Mouse (Mus musculus) cerebellum, adult (tissue): ENCODE measurements around the gene Clcnkb.

Experiments
- ATAC-seq: cut with Nextera tagmentation; 2 replicates; pipeline ENCODE4 v1.9.2; 2017; ENCODE audit warnings: mild to moderate bottlenecking, moderate library complexity, mixed read lengths; ENCODE audit not compliant: insufficient number of reproducible peaks, low FRiP score, low TSS enrichment

Clcnkb gene

GRCm38 (mm10) chr4:141408577-141408976 is 7.2 kb downstream of the Clcnkb start:
- ATAC-seq, result no peak

- no peak for ATAC-seq
These were observed 9.1 kb downstream of the Clcnkb start for GRCm38 (mm10) chr4:141406516-141407299.

GRCm38 (mm10) chr4:141405314-141405622 is 10.5 kb downstream of the Clcnkb start:
- ATAC-seq, result no peak

- ATAC-seq, result 0 out of 2 replicates have a peak, but pooled peaks have one; percentile 49
These were observed 11.1 kb downstream of the Clcnkb start for GRCm38 (mm10) chr4:141404518-141405313.

- ATAC-seq, result no peak
These were observed 15.6 kb downstream of the Clcnkb start for GRCm38 (mm10) chr4:141400171-141400570.

- no peak for ATAC-seq
These were observed 17.3 kb downstream of the Clcnkb start, which contains the start of gene Clcnka for GRCm38 (mm10) chr4:141398545-141398944. Gene Clcnka, minus strand, starts transcription at chr4:141398724.

GRCm38 (mm10) chr4:141397861-141398260 is 18.0 kb downstream of the Clcnkb start:
- no peak for ATAC-seq

GRCm38 (mm10) chr4:141394751-141395150 is 21.1 kb downstream of the Clcnkb start:
- ATAC-seq, result no peak

- ATAC-seq, result no peak
These were observed 24.5 kb downstream of the Clcnkb start for GRCm38 (mm10) chr4:141391293-141391692.

- no peak for ATAC-seq
These were observed 26.3 kb downstream of the Clcnkb start for GRCm38 (mm10) chr4:141389366-141390150.

GRCm38 (mm10) chr4:141387933-141388332 is 27.9 kb downstream of the Clcnkb start:
- ATAC-seq, result no peak

- ATAC-seq, result no peak
These were observed 28.6 kb downstream of the Clcnkb start for GRCm38 (mm10) chr4:141387093-141387784.

GRCm38 (mm10) chr4:141386150-141386549 is 29.7 kb downstream of the Clcnkb start:
- no peak for ATAC-seq

- ATAC-seq, result no peak
These were observed 30.5 kb downstream of the Clcnkb start for GRCm38 (mm10) chr4:141385275-141385674.

- no peak for ATAC-seq
These were observed 33.4 kb downstream of the Clcnkb start for GRCm38 (mm10) chr4:141382406-141382805.

GRCm38 (mm10) chr4:141379674-141380073 is 36.1 kb downstream of the Clcnkb start:
- no peak for ATAC-seq

GRCm38 (mm10) chr4:141372426-141372825 is 43.4 kb downstream of the Clcnkb start:
- ATAC-seq, result no peak

- ATAC-seq, result no peak
These were observed 47.6 kb downstream of the Clcnkb start, which contains the start of gene Fam131c for GRCm38 (mm10) chr4:141367997-141368791. Gene Fam131c, plus strand, starts transcription at chr4:141368220.

- no peak for ATAC-seq
These were observed 49.9 kb downstream of the Clcnkb start for GRCm38 (mm10) chr4:141365876-141366275.
